Mouse (Mus musculus) midbrain, embryonic 13.5 days (tissue): ENCODE results near the gene Enah. TPM values are rescaled to one million over a fixed set of nuclear protein-coding genes. Genes with fewer than 3 reads are reported as not detected.

Source experiments
- ATAC-seq: fragments of 200-750 bp; cut with Nextera tagmentation; 2 replicates; pipeline ENCODE4 v1.8.0; 2017; ENCODE audit warnings: mild to moderate bottlenecking, moderate TSS enrichment, moderate library complexity
- H3K27ac ChIP-seq: fragments of 300-500 bp; sonication (generic); 2 replicates; pipeline ENCODE4 v1.5.1; 2015; ENCODE audit warnings: inconsistent platforms, mild to moderate bottlenecking, moderate library complexity
- H3K27me3 ChIP-seq: fragments of 300-500 bp; sonication (generic); 2 replicates; pipeline ENCODE4 v1.6.1; 2015; ENCODE audit warnings: mild to moderate bottlenecking, inconsistent platforms
- H3K36me3 ChIP-seq: fragments of 300-500 bp; sonication (generic); 2 replicates; pipeline ENCODE4 v1.6.1; 2015; ENCODE audit warnings: mild to moderate bottlenecking, inconsistent platforms
- H3K4me1 ChIP-seq: fragments of 300-500 bp; sonication (generic); replicated peaks from 2 replicates; pipeline ENCODE4 v1.6.1; 2015; ENCODE audit warnings: inconsistent platforms
- H3K4me2 ChIP-seq: fragments of 300-500 bp; sonication (generic); replicated peaks from 2 replicates; pipeline ENCODE4 v1.6.1; 2015; ENCODE audit warnings: moderate library complexity, mild to moderate bottlenecking, inconsistent platforms
- H3K4me3 ChIP-seq: fragments of 300-500 bp; sonication (generic); replicated peaks from 2 replicates; pipeline ENCODE4 v1.5.1; 2015; ENCODE audit warnings: mild to moderate bottlenecking, inconsistent platforms
- H3K9ac ChIP-seq: fragments of 300-500 bp; sonication (generic); replicated peaks from 2 replicates; pipeline ENCODE4 v1.6.1; 2015; ENCODE audit warnings: mild to moderate bottlenecking, inconsistent platforms
- H3K9me3 ChIP-seq: fragments of 300-500 bp; sonication (generic); 2 replicates; pipeline ENCODE4 v1.6.1; 2016; ENCODE audit warnings: mild to moderate bottlenecking, inconsistent platforms
- WGBS: fragments of 180-500 bp; shearing (Covaris S2); methylation state at CpG from one replicate; pipeline ENCODE4 v1.1.7; 2015; 5-methylcytosine and 5-hydroxymethylcytosine counted together
- polyA plus RNA-seq: library from polyadenylated mRNA; unstranded; fragments of >200 nt; fragmentation: Nextera tagmentation; extraction: Ambion mirVana; gene quantifications from 2 replicates; pipeline ENCODE4 v1.2.1, GENCODE M21; 2015

Enah gene
- polyA plus RNA-seq, 1 experiment from 2014 or later = 37.9 TPM

DNA sequence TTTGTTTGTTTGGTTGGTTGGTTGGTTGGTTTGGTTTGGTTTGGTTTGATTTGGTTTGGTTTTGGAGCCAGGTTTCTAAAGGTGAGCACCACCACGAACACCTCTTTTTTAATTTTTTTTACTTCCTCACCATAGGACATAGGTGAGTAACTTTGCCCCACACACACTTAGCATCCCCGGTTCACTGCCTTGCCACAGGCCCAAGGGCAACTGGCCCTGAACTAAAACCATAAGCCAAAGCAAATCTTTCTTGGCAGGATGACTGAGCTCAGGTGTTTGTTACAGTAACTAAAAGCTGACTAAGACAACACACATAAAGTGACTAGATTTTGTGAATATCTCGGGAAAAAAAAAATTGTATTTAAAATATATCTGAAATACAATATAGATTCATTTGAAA, 172.4 kb downstream of the Enah start:
- Histone ChIP-seq H3K27ac (no peak overlapping the region), H3K9ac (no peak overlapping the region), H3K4me3 (no peak overlapping the region), H3K4me1 (peaks cover 9% of the 10 kb centered on the region), H3K9me3 (no peaks in the 10 kb centered on the region), H3K4me2 (no peak overlapping the region), H3K36me3 (no peaks in the 10 kb centered on the region), H3K27me3 (peaks cover 5% of the 10 kb centered on the region)
- WGBS = 92% methylated on average over 3 of the region's 3 CpGs
- no peak for ATAC-seq

Other genes with a start within 250 kb of the Enah start
- gene Lbr, start 176.9 kb downstream of the Enah start, polyA plus RNA-seq = 56.6 and 61.0 TPM in 2 replicates
- 135 and 142 TPM in 2 replicates for gene Srp9, start 104.7 kb upstream of the Enah start, polyA plus RNA-seq
- gene Vmn1r1, start 144.5 kb upstream of the Enah start, polyA plus RNA-seq = not detected in 2 replicates